Mouse (Mus musculus) myocyte (in vitro differentiated cells): ENCODE data around the gene Ccdc97. TPM values are rescaled to one million over a fixed set of nuclear protein-coding genes. Genes with fewer than 3 reads are reported as not detected.
A peak's percentile ranks its signal among the peaks of the same experiment; 100 is the strongest.

ENCODE experiments used
- H3K27me3 ChIP-seq: one replicate; pipeline ENCODE4 v1.6.1; 2011; ENCODE audit not compliant: control insufficient read depth, insufficient read depth, insufficient read length
- H3K36me3 ChIP-seq: one replicate; pipeline ENCODE4 v1.6.1; 2011; ENCODE audit not compliant: control insufficient read depth, insufficient read depth
- H3K4me2 ChIP-seq: one replicate; pipeline ENCODE4 v1.6.1; 2011; ENCODE audit warnings: low read depth, control low read depth
- H3K4me3 ChIP-seq: one replicate; pipeline ENCODE4 v1.5.1; 2011; ENCODE audit warnings: mild to moderate bottlenecking, control low read depth, moderate library complexity
- H3K79me2 ChIP-seq: one replicate; pipeline ENCODE4 v1.6.1; 2011; ENCODE audit not compliant: control insufficient read depth, insufficient read depth
- H3ac ChIP-seq: one replicate; pipeline ENCODE4 v1.6.1; 2011; ENCODE audit not compliant: control insufficient read depth, insufficient read length
- CEBPB ChIP-seq: IDR thresholded peaks from 2 replicates; pipeline ENCODE4 v1.6.1; 2011; ENCODE audit warnings: mild to moderate bottlenecking, moderate library complexity; ENCODE audit not compliant: poor library complexity, insufficient read depth, severe bottlenecking
- E2F4 ChIP-seq: IDR thresholded peaks from one replicate; pipeline ENCODE4 v1.6.1; 2011; ENCODE audit warnings: mild to moderate bottlenecking, control low read depth, moderate library complexity; ENCODE audit not compliant: insufficient read depth
- MAX ChIP-seq: IDR thresholded peaks from one replicate; pipeline ENCODE4 v1.6.1; 2011; ENCODE audit warnings: low read depth, mild to moderate bottlenecking, control low read depth
- MYOD1 ChIP-seq, 3 experiments: IDR thresholded peaks; one replicate each; pipeline ENCODE4 v1.6.1; 2011; ENCODE audit warnings: control low read depth in 2 of 3, low read depth in 2 of 3, mild to moderate bottlenecking in 2 of 3, moderate library complexity in 1 of 3; ENCODE audit not compliant: insufficient read length in 2 of 3, control insufficient read depth in 1 of 3
- MYOG ChIP-seq, 3 experiments: IDR thresholded peaks; one replicate each; pipeline ENCODE4 v1.6.1; 2011; ENCODE audit warnings: control low read depth in 2 of 3, low read depth in 2 of 3, mild to moderate bottlenecking in 2 of 3; ENCODE audit not compliant: insufficient read length in 2 of 3, control insufficient read depth in 1 of 3, insufficient read depth in 1 of 3
- POLR2A ChIP-seq: IDR thresholded peaks from one replicate; pipeline ENCODE4 v1.6.1; 2011; ENCODE audit warnings: low read depth, mild to moderate bottlenecking, control low read depth, moderate library complexity; ENCODE audit not compliant: insufficient read length
- POLR2AphosphoS2 ChIP-seq: IDR thresholded peaks from one replicate; pipeline ENCODE4 v1.6.1; 2011; ENCODE audit warnings: low read depth, control low read depth; ENCODE audit not compliant: insufficient read length
- REST ChIP-seq: IDR thresholded peaks from one replicate; pipeline ENCODE4 v1.6.1; 2011; ENCODE audit warnings: mild to moderate bottlenecking, control low read depth, moderate library complexity; ENCODE audit not compliant: insufficient read depth, insufficient read length
- SRF ChIP-seq: IDR thresholded peaks from one replicate; pipeline ENCODE4 v1.6.1; 2011; ENCODE audit warnings: low read depth; ENCODE audit not compliant: control insufficient read depth, insufficient read length
- TCF12 ChIP-seq: IDR thresholded peaks from one replicate; pipeline ENCODE4 v1.6.1; 2011; ENCODE audit warnings: mild to moderate bottlenecking, control low read depth; ENCODE audit not compliant: poor library complexity, insufficient read depth, severe bottlenecking
- TCF3 ChIP-seq: IDR thresholded peaks from one replicate; pipeline ENCODE4 v1.6.1; 2011; ENCODE audit warnings: low read depth, control low read depth; ENCODE audit not compliant: insufficient read length
- USF1 ChIP-seq: IDR thresholded peaks from one replicate; pipeline ENCODE4 v1.6.1; 2011; ENCODE audit warnings: low read depth, mild to moderate bottlenecking, control low read depth, moderate library complexity
- polyA plus RNA-seq: library from polyadenylated mRNA; unstranded; fragments of >200 nt; fragmentation: generic; extraction: Trizol; gene quantifications from one replicate; pipeline ENCODE4 v1.2.1, GENCODE M21; 2012; ENCODE audit warnings: missing spikeins

The Ccdc97 gene
- polyA plus RNA-seq, 1 experiment = 44.5 TPM

GRCm38 (mm10) chr7:25761354-25761753 is 42.5 kb upstream of the Ccdc97 start:
- Histone ChIP-seq H3K79me2 (no peaks in the 10 kb centered on the region), H3K4me3 (no peak overlapping the region), H3K27me3 (no peaks in the 10 kb centered on the region), H3K4me2 (no peak overlapping the region), H3ac (no peak overlapping the region), H3K36me3 (peaks cover 28% of the 10 kb centered on the region)
- no peak for TF ChIP-seq MYOG (IDR thresholded peaks at IDR 0.05; ENCODE audit: control insufficient read depth in 1 of 3, insufficient read depth in 1 of 3, insufficient read length in 2 of 3, low read depth in 2 of 3)
- no peak for TF ChIP-seq SRF
- no peak for TF ChIP-seq MAX
- TF ChIP-seq TCF3 = no peak
- no peak for TF ChIP-seq REST
- TF ChIP-seq POLR2AphosphoS2 = no peak
- no peak for TF ChIP-seq USF1
- no peak for TF ChIP-seq MYOD1 (IDR thresholded peaks at IDR 0.05; ENCODE audit: control insufficient read depth in 1 of 3, insufficient read length in 2 of 3, low read depth in 2 of 3)

- peaks cover 33% of the 10 kb centered on the region for H3K79me2 ChIP-seq
- H3K36me3 ChIP-seq = peaks cover 14% of the 10 kb centered on the region
- H3K4me3 ChIP-seq = peak overlapping the region; percentile 95
- H3K27me3 ChIP-seq = no peaks in the 10 kb centered on the region
- no peak overlapping the region for H3ac ChIP-seq
- H3K4me2 ChIP-seq = peak overlapping the region; percentile 100
- no peak for TF ChIP-seq TCF12
- TF ChIP-seq CEBPB = no peak
- peak; percentile 100 for TF ChIP-seq POLR2AphosphoS2
- TF ChIP-seq SRF = no peak
- TF ChIP-seq MYOG (IDR thresholded peaks at IDR 0.05; ENCODE audit: control insufficient read depth in 1 of 3, insufficient read depth in 1 of 3, insufficient read length in 2 of 3, low read depth in 2 of 3) = no peak
- peak; percentile 98 for TF ChIP-seq POLR2A
- peak; percentile 18 for TF ChIP-seq MAX
- TF ChIP-seq MYOD1 (IDR thresholded peaks at IDR 0.05; ENCODE audit: control insufficient read depth in 1 of 3, insufficient read length in 2 of 3, low read depth in 2 of 3) = no peak
- peak; percentile 80 for TF ChIP-seq USF1
- TF ChIP-seq REST = peak; percentile 5
- no peak for TF ChIP-seq TCF3
- no peak for TF ChIP-seq E2F4
Measured at GRCm38 (mm10) chr7:25756011-25756410, 37.1 kb upstream of the Ccdc97 start.

GRCm38 (mm10) chr7:25755468-25755833 is 36.6 kb upstream of the Ccdc97 start:
- Histone ChIP-seq H3K27me3 (no peaks in the 10 kb centered on the region), H3K36me3 (peaks cover 17% of the 10 kb centered on the region), H3K4me2 (peak overlapping the region; percentile 100), H3K4me3 (peak overlapping the region; percentile 95), H3K79me2 (peaks cover 38% of the 10 kb centered on the region), H3ac (peak overlapping the region; percentile 72)
- TF ChIP-seq E2F4 = no peak
- TF ChIP-seq MYOD1 (IDR thresholded peaks at IDR 0.05; ENCODE audit: control insufficient read depth in 1 of 3, insufficient read length in 2 of 3, low read depth in 2 of 3) = no peak
- no peak for TF ChIP-seq TCF3
- no peak for TF ChIP-seq SRF
- no peak for TF ChIP-seq USF1
- TF ChIP-seq POLR2AphosphoS2 = no peak
- no peak for TF ChIP-seq MYOG (IDR thresholded peaks at IDR 0.05; ENCODE audit: control insufficient read depth in 1 of 3, insufficient read depth in 1 of 3, insufficient read length in 2 of 3, low read depth in 2 of 3)
- no peak for TF ChIP-seq CEBPB
- no peak for TF ChIP-seq MAX
- TF ChIP-seq TCF12 = no peak

- H3K36me3 ChIP-seq = peaks cover 22% of the 10 kb centered on the region
- peak within 1 kb of the TSS; percentile 72 for H3ac ChIP-seq
- no peaks in the 10 kb centered on the region for H3K27me3 ChIP-seq
- H3K79me2 ChIP-seq = peaks cover 41% of the 10 kb centered on the region
- peak within 1 kb of the TSS; percentile 100 for H3K4me2 ChIP-seq
- peak within 1 kb of the TSS; percentile 95 for H3K4me3 ChIP-seq
- TF ChIP-seq POLR2AphosphoS2 (peak; percentile 20), E2F4 (peak; percentile 76), POLR2A (peak; percentile 36), MYOG (IDR thresholded peaks at IDR 0.05; ENCODE audit: control insufficient read depth in 1 of 3, insufficient read depth in 1 of 3, insufficient read length in 2 of 3, low read depth in 2 of 3) (no peak)
Measured at GRCm38 (mm10) chr7:25754738-25755467, 36.0 kb upstream of the Ccdc97 start, which contains the start of gene Hnrnpul1. TSS of gene Hnrnpul1 (minus strand) at chr7:25754757.

- Histone ChIP-seq H3K4me2 (no peak overlapping the region), H3K36me3 (peaks cover 27% of the 10 kb centered on the region), H3K4me3 (peak overlapping the region; percentile 95), H3ac (peak overlapping the region; percentile 72), H3K79me2 (peaks cover 45% of the 10 kb centered on the region), H3K27me3 (no peaks in the 10 kb centered on the region)
- TF ChIP-seq TCF3 (no peak), REST (no peak), POLR2AphosphoS2 (no peak), MAX (no peak), E2F4 (no peak), USF1 (no peak), SRF (no peak), POLR2A (peak; percentile 30), MYOD1 (IDR thresholded peaks at IDR 0.05; ENCODE audit: control insufficient read depth in 1 of 3, insufficient read length in 2 of 3, low read depth in 2 of 3) (peak in 1 of 3 experiments; percentile 1), MYOG (IDR thresholded peaks at IDR 0.05; ENCODE audit: control insufficient read depth in 1 of 3, insufficient read depth in 1 of 3, insufficient read length in 2 of 3, low read depth in 2 of 3) (peak in 1 of 3 experiments; percentile 25), CEBPB (no peak), TCF12 (no peak)
Measured at GRCm38 (mm10) chr7:25754439-25754737, 35.5 kb upstream of the Ccdc97 start.
